Mouse (Mus musculus) embryonic fibroblast, embryonic 13.5 days (primary cell): ENCODE data around the gene Hrnr.

Experiments
- CTCF ChIP-seq: IDR thresholded peaks from 2 replicates; pipeline ENCODE4 v1.5.1; 2011; ENCODE audit warnings: mild to moderate bottlenecking, control low read depth, low read length, moderate library complexity, borderline replicate concordance; ENCODE audit not compliant: insufficient read depth
- POLR2A ChIP-seq: IDR thresholded peaks from 2 replicates; pipeline ENCODE4 v1.6.1; 2011; ENCODE audit warnings: low read depth, mild to moderate bottlenecking, control low read depth, low read length, moderate library complexity

- TF ChIP-seq POLR2A, result no peak
- no peak for TF ChIP-seq CTCF
Observed at GRCm38 (mm10) chr3:93346896-93347295, 27.3 kb downstream of the Hrnr start.
